In the genomic region with DNA sequence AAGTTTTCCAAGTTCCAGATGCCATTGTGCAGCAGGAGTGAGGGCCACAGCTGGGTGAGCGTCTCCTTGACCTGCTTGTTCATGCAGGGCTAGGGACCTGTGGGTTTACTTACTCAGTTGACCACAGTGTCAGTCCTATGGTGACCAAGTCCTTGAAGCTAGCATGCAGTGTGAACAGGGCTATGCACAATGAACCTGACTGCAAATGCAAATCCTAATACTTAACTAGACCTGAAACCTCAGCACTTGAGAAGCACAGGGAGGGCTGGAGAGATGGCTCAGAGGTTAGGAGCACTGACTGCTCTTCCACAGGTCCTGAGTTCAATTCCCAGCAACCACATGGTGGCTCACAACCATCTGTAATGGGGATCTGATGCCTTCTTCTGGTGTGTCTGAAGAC, we compare ENCODE assay signal across 7 mouse cellular contexts. TPM values are rescaled to one million over a fixed set of nuclear protein-coding genes. Genes with fewer than 3 reads are reported as not detected.
DNase-seq lines count a peak whose midpoint lies in the region; ATAC-seq and TF ChIP-seq lines count a peak whose summit lies in the region.
"Not testable (repeated sequence)": the region's sequence is repeated elsewhere in the genome, so short reads cannot be mapped to it uniquely, and the experiment has no call there.

No protein-coding gene starts in this region.

- WGBS in liver, embryonic 12.5 days (ENCODE audit: insufficient replicate concordance): 32% methylated on average over 1 of the region's 1 CpGs
- 85% methylated on average over 1 of the region's 1 CpGs for WGBS in macrophage (ENCODE audit: missing documents)
- WGBS in midbrain, embryonic 11.5 days: 75% methylated on average over 1 of the region's 1 CpGs
- WGBS in spleen, adult 2 months: 47% methylated on average over 1 of the region's 1 CpGs

- TF ChIP-seq RAD21 in CH12.LX (IDR thresholded peaks at IDR 0.05; ENCODE audit: low read depth, low read length): not testable (repeated sequence)

- not testable (repeated sequence) for H3K9ac ChIP-seq in CH12.LX (ENCODE audit: insufficient read depth, low read depth); liver, embryonic 12.5 days; midbrain, embryonic 11.5 days (ENCODE audit: low read length)

- not testable (repeated sequence) for H3K79me2 ChIP-seq in CH12.LX (replicated peaks; ENCODE audit: control insufficient read depth, extremely low read depth, insufficient read depth, poor library complexity, severe bottlenecking); macrophage (ENCODE audit: inconsistent target)

- DNase-seq in 416B (ENCODE audit: low read depth): peak; percentile 40
- peak; percentile 34 for DNase-seq in CH12.LX (ENCODE audit: extremely low read depth)
- peak; percentile 76 for DNase-seq in midbrain, embryonic 11.5 days (ENCODE audit: low spot score, missing footprints)
- DNase-seq in spleen, adult 2 months (ENCODE audit: low read depth in 1 of 2, low spot score in 2 of 2): not testable (repeated sequence)

- ATAC-seq in liver, embryonic 12.5 days; midbrain, embryonic 11.5 days (ENCODE audit: low FRiP score): not testable (repeated sequence)

- not testable (repeated sequence) for TF ChIP-seq CTCF in CH12.LX (conservative IDR thresholded peaks at IDR 0.05 in 1 of 2, IDR thresholded peaks at IDR 0.05 in 1 of 2; ENCODE audit: low read depth in 2 of 2, low read length in 2 of 2); spleen, adult 2 months (IDR thresholded peaks at IDR 0.05; ENCODE audit: extremely low read depth, insufficient read depth, insufficient read length, insufficient replicate concordance)

- in situ Hi-C loops in CH12.LX (cut with MboI; ENCODE audit: low pct_ligation_motif_present, low pct_unique_long_range_greater_than_20kb, low sequenced_read_pairs): not testable (repeated sequence)

- not testable (repeated sequence) for TF ChIP-seq EP300 in CH12.LX (IDR thresholded peaks at IDR 0.05; ENCODE audit: low read length)

- H3K27me3 ChIP-seq in CH12.LX (replicated peaks); liver, embryonic 12.5 days (replicated peaks); midbrain, embryonic 11.5 days (ENCODE audit: control insufficient read depth, insufficient read depth, low read length); spleen, adult 2 months (ENCODE audit: control insufficient read depth, insufficient read depth, low read length): not testable (repeated sequence)

- peaks cover 12% of the 10 kb centered on the region for H3K9me3 ChIP-seq in CH12.LX (replicated peaks; ENCODE audit: low read length)
- not testable (repeated sequence) for H3K9me3 ChIP-seq in liver, embryonic 12.5 days (replicated peaks); midbrain, embryonic 11.5 days (ENCODE audit: control insufficient read depth, low read length)

- H3K4me3 ChIP-seq in CH12.LX (replicated peaks in 1 of 3; ENCODE audit: low read depth in 2 of 3, low read length in 2 of 3, poor library complexity in 1 of 3); brown adipose tissue, adult 24 weeks (ENCODE audit: insufficient read depth, low read depth, low read length); liver, embryonic 12.5 days; macrophage (ENCODE audit: inconsistent target); midbrain, embryonic 11.5 days (ENCODE audit: low read depth, low read length); spleen, adult 2 months (ENCODE audit: extremely low read depth, insufficient read depth, insufficient read length): not testable (repeated sequence)

- H3K36me3 ChIP-seq in CH12.LX (replicated peaks in 1 of 2; ENCODE audit: control insufficient read depth in 1 of 2, insufficient read depth in 1 of 2, low read length in 1 of 2); liver, embryonic 12.5 days; macrophage (ENCODE audit: inconsistent target); midbrain, embryonic 11.5 days (ENCODE audit: control insufficient read depth, insufficient read depth, low read length); spleen, adult 2 months (ENCODE audit: control insufficient read depth, insufficient read depth, low read length): not testable (repeated sequence)

- H3K4me1 ChIP-seq in CH12.LX (ENCODE audit: control insufficient read depth in 1 of 2, insufficient read depth in 2 of 2): peaks cover 7 to 32% of the 10 kb centered on the region in 2 experiments
- not testable (repeated sequence) for H3K4me1 ChIP-seq in brown adipose tissue, adult 24 weeks (ENCODE audit: control insufficient read depth, insufficient read depth, insufficient read length, low read length); midbrain, embryonic 11.5 days (ENCODE audit: control insufficient read depth, insufficient read depth, low read length)
- peaks cover 73% of the 10 kb centered on the region for H3K4me1 ChIP-seq in liver, embryonic 12.5 days
- peaks cover 23% of the 10 kb centered on the region; the same call in 1 of the 2 replicates for H3K4me1 ChIP-seq in spleen, adult 2 months (ENCODE audit: control insufficient read depth, insufficient read depth, insufficient read length)

- not testable (repeated sequence) for H3K4me2 ChIP-seq in CH12.LX (ENCODE audit: insufficient read depth, low read depth, poor library complexity, severe bottlenecking); liver, embryonic 12.5 days; midbrain, embryonic 11.5 days

- TF ChIP-seq POLR2A in CH12.LX (IDR thresholded peaks at IDR 0.05; ENCODE audit: low read depth, low read length); spleen, adult 2 months (IDR thresholded peaks at IDR 0.05; ENCODE audit: low read depth, low read length): not testable (repeated sequence)

- dilution Hi-C loops in CH12.LX (cut with MboI; ENCODE audit: extremely low pct_ligation_motif_present, extremely low pct_unique_long_range_greater_than_20kb, low sequenced_read_pairs): not testable (repeated sequence)

- peak overlapping the region; percentile 60 for H3K27ac ChIP-seq in CH12.LX (ENCODE audit: insufficient read depth, low read depth)
- peak overlapping the region; percentile 21 for H3K27ac ChIP-seq in brown adipose tissue, adult 24 weeks (replicated peaks; ENCODE audit: low read depth, low read length)
- peak overlapping the region; percentile 2; the same call in 1 of the 2 replicates for H3K27ac ChIP-seq in liver, embryonic 12.5 days
- H3K27ac ChIP-seq in macrophage: peak overlapping the region; percentile 97
- not testable (repeated sequence) for H3K27ac ChIP-seq in midbrain, embryonic 11.5 days (ENCODE audit: low read depth, low read length)
- H3K27ac ChIP-seq in spleen, adult 2 months (ENCODE audit: insufficient read depth, low read length): peak overlapping the region; percentile 70

TF ChIP-seq in CH12.LX, 34 proteins besides CTCF, POLR2A, EP300 and RAD21:
- TF ChIP-seq TBP (conservative IDR thresholded peaks at IDR 0.05; ENCODE audit: low read depth, low read length): peak; percentile 91
TF ChIP-seq in CH12.LX: peak in this region for 1; not testable (repeated sequence) for 33.

RNA-seq across cellular contexts. Expression of a gene that starts 43.7 kb away (rescaled TPM):
- total RNA-seq in CH12.LX (2012; rRNA removed) (17.1 and 19.0 TPM in 2 replicates), CH12.LX (2014; rRNA removed) (11.3 and 13.4 TPM in 2 replicates)
- polyA plus RNA-seq in CH12.LX (2012; ENCODE audit: insufficient read length, low read depth) (21.0 and 21.9 TPM in 2 replicates), macrophage (2018) (48.3 to 71.1 TPM (median 65.0 TPM) in 3 replicates)
- polyA plus RNA-seq in brown adipose tissue, adult 24 weeks (2012; ENCODE audit: insufficient read depth, insufficient read length, missing spikeins): 7.8 and 10.1 TPM in 2 replicates
- 8.1 and 8.3 TPM in 2 replicates for polyA plus RNA-seq in liver, embryonic 12.5 days (2016; fragmentation: Nextera tagmentation; extraction: Ambion mirVana)
- total RNA-seq in macrophage (2018; cell fraction: chromatin; rRNA removed): 100 to 1,000 TPM in 23 of 26 experiments, 10 to 100 TPM in 3; 62.1 to 293 (median 204) TPM
- 100 to 1,000 TPM in 3 of 26 experiments, 10 to 100 TPM in 23; 52.7 to 107 (median 91.0) TPM for total RNA-seq in macrophage (2018; cell fraction: cytosol; rRNA removed)
- 100 to 1,000 TPM in 21 of 26 experiments, 10 to 100 TPM in 5; 76.5 to 218 (median 154) TPM for total RNA-seq in macrophage (2018; cell fraction: nucleus; rRNA removed)
- 16.1 and 17.4 TPM in 2 replicates for polyA plus RNA-seq in midbrain, embryonic 11.5 days (2014; fragmentation: Nextera tagmentation; extraction: Ambion mirVana)
- 48.4 and 67.9 TPM in 2 replicates for polyA plus RNA-seq in spleen, adult 2 months (2012; rRNA removed)

RNA-seq across cellular contexts. Expression of a gene that starts 50.0 kb away (rescaled TPM):
- 34.0 and 35.1 TPM in 2 replicates for total RNA-seq in CH12.LX (2012; rRNA removed)
- total RNA-seq in CH12.LX (2014; rRNA removed): 29.5 and 33.6 TPM in 2 replicates
- 76.1 and 84.5 TPM in 2 replicates for polyA plus RNA-seq in CH12.LX (2012; ENCODE audit: insufficient read length, low read depth)
- polyA plus RNA-seq in brown adipose tissue, adult 24 weeks (2012; ENCODE audit: insufficient read depth, insufficient read length, missing spikeins): 6.7 and 17.9 TPM in 2 replicates
- polyA plus RNA-seq in liver, embryonic 12.5 days (2016; fragmentation: Nextera tagmentation; extraction: Ambion mirVana): 35.7 and 38.5 TPM in 2 replicates
- 100 to 1,000 TPM; 113 to 715 (median 441) TPM for total RNA-seq in macrophage (2018; cell fraction: chromatin; rRNA removed)
- 100 to 1,000 TPM in 8 of 26 experiments, 10 to 100 TPM in 18; 32.1 to 112 (median 96.4) TPM for total RNA-seq in macrophage (2018; cell fraction: cytosol; rRNA removed)
- 100 to 1,000 TPM in 22 of 26 experiments, 10 to 100 TPM in 4; 57.9 to 347 (median 193) TPM for total RNA-seq in macrophage (2018; cell fraction: nucleus; rRNA removed)
- polyA plus RNA-seq in macrophage (2018): 52.3 to 95.5 TPM (median 75.2 TPM) in 3 replicates
- 43.1 and 45.6 TPM in 2 replicates for polyA plus RNA-seq in midbrain, embryonic 11.5 days (2014; fragmentation: Nextera tagmentation; extraction: Ambion mirVana)
- 25.0 and 25.4 TPM in 2 replicates for polyA plus RNA-seq in spleen, adult 2 months (2012; rRNA removed)
